Mouse (Mus musculus): ENCODE data around the gene Ddx43.

Ddx43 gene

GRCm38 (mm10) chr9:78374397-78374796 lies 21.2 kb upstream of the Ddx43 start:
- WGBS, result 75% methylated on average over 5 of the region's 5 CpGs

GRCm38 (mm10) chr9:78374885-78375389 lies 20.6 kb upstream of the Ddx43 start:
- 74% methylated on average over 1 of the region's 1 CpGs for WGBS

GRCm38 (mm10) chr9:78375486-78375885 lies 20.1 kb upstream of the Ddx43 start:
- 88% methylated on average over 4 of the region's 4 CpGs for WGBS

GRCm38 (mm10) chr9:78377546-78377945 lies 18.0 kb upstream of the Ddx43 start:
- 39% methylated on average over 8 of the region's 8 CpGs for WGBS

GRCm38 (mm10) chr9:78378113-78378785 lies 17.3 kb upstream of the Ddx43 start, which contains the start of gene Ooep:
Gene Ooep (minus strand): TSS chr9:78378725.
- 6% methylated on average over 23 of the region's 23 CpGs for WGBS

- WGBS, result 55% methylated on average over 3 of the region's 3 CpGs
Measured at GRCm38 (mm10) chr9:78385893-78386292, 9.7 kb upstream of the Ddx43 start.

- WGBS, result 90% methylated on average over 7 of the region's 7 CpGs
Measured at GRCm38 (mm10) chr9:78386947-78387346, 8.6 kb upstream of the Ddx43 start.

- WGBS, result 52% methylated on average over 5 of the region's 5 CpGs
Measured at GRCm38 (mm10) chr9:78389981-78390380, 5.6 kb upstream of the Ddx43 start.

GRCm38 (mm10) chr9:78393741-78394140 lies 1.8 kb upstream of the Ddx43 start:
- WGBS, result 93% methylated on average over 10 of the region's 10 CpGs

- 60% methylated on average over 7 of the region's 7 CpGs for WGBS
Measured at GRCm38 (mm10) chr9:78394602-78395001, 975 bp upstream of the Ddx43 start.

GRCm38 (mm10) chr9:78395244-78395629 lies 340 bp upstream of the Ddx43 start:
- WGBS, result 40% methylated on average over 11 of the region's 11 CpGs

- WGBS, result 58% methylated on average over 9 of the region's 9 CpGs
Measured at GRCm38 (mm10) chr9:78396517-78396916, 940 bp downstream of the Ddx43 start.

- 82% methylated on average over 5 of the region's 5 CpGs for WGBS
Measured at GRCm38 (mm10) chr9:78400570-78400969, 5.0 kb downstream of the Ddx43 start.

- WGBS, result 92% methylated on average over 7 of the region's 7 CpGs
Measured at GRCm38 (mm10) chr9:78401596-78401995, 6.0 kb downstream of the Ddx43 start.

- 20% methylated on average over 27 of the region's 27 CpGs for WGBS
Measured at GRCm38 (mm10) chr9:78427362-78427781, 31.8 kb downstream of the Ddx43 start.

- 92% methylated on average over 6 of the region's 6 CpGs for WGBS
Measured at GRCm38 (mm10) chr9:78428185-78428584, 32.6 kb downstream of the Ddx43 start.

- WGBS, result 81% methylated on average over 4 of the region's 4 CpGs
Measured at GRCm38 (mm10) chr9:78428870-78429432, 33.4 kb downstream of the Ddx43 start.

GRCm38 (mm10) chr9:78429551-78429950 lies 34.0 kb downstream of the Ddx43 start:
- WGBS, result 74% methylated on average over 2 of the region's 2 CpGs

- 85% methylated on average over 6 of the region's 6 CpGs for WGBS
Measured at GRCm38 (mm10) chr9:78430486-78430885, 34.9 kb downstream of the Ddx43 start.

- 94% methylated on average over 5 of the region's 5 CpGs for WGBS
Measured at GRCm38 (mm10) chr9:78432471-78432870, 36.9 kb downstream of the Ddx43 start.

GRCm38 (mm10) chr9:78439426-78439825 lies 43.8 kb downstream of the Ddx43 start:
- 80% methylated on average over 5 of the region's 5 CpGs for WGBS

GRCm38 (mm10) chr9:78442237-78442578 lies 46.6 kb downstream of the Ddx43 start:
- 7% methylated on average over 9 of the region's 9 CpGs for WGBS

GRCm38 (mm10) chr9:78442579-78443392 lies 47.2 kb downstream of the Ddx43 start, which contains the start of gene Cgas:
Gene Cgas (minus strand): TSS chr9:78443237.
- 2% methylated on average over 81 of the region's 81 CpGs for WGBS

Data from cerebral cortex, adult 2 months (tissue).